Mouse (Mus musculus) testis, postnatal 10 days (tissue): ENCODE results near the gene Ccdc71.

Source experiments
- DNase-seq: peaks from one replicate; pipeline ENCODE4 v3.0.0; 2021; ENCODE audit warnings: low spot score

Gene Ccdc71

DNA sequence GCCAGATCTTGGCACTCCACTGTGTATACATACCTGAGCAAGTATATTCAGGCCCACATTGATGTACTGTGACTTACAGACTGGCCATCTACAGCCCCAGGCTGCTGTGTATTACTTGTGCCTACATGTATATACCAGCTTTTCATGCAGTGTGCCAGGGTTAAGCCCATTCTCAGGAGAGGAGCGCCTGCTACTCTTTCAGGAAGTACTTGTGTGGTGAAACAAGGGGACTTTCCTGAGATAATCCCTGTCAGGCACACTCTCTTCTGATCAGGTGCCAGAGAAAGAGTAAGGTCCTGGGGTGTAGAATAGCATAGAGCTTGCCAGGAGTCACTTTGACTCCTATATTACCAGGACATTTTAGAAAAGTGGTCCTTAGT lies 398 bp upstream of the Ccdc71 start:
- DNase-seq, result no peak

DNA sequence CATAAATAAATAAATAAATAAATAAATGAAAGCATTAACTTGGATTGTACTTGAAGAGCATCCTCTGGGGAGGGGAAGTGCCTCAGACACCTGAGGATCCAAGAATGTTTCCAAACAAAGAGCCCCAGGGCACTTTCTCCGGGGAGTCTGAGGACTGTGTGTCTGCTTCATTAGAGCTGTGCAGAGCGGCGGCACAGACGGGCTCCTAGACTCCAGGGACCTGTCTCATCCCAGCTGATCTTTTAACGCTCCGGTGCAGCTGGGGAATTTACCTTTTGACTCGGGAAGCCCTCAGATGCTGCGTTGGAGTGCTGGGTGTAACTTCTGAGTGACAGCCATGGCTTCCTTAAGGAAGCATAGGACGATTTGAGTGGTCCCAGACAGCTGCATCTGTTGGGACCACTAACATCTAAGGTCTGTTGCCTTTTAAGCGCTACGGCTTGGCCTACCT lies 879 bp downstream of the Ccdc71 start, which contains the start of gene Klhdc8b:
TSS of gene Klhdc8b (minus strand) at position 401 of the 451 bp plus-strand sequence.
- DNase-seq, result no peak

DNA sequence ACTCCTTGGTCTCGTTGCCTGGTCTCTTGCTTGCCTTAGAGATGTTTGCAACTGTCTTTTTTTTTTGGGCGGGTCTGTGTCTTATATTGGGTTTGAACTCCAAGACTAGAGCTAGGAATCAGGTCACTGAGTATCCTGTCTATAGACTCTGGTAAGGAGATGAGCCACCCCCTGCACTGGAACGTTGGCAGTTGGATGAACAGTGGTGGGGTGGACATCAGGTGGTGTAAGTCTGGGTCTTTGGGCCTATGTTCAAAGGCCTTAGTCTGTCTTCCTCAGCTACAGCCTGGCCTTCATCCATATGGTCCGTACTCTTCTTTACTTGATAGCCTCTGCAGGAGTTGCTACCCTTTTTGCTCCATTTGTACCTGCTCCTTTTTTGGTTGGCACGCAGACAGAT lies 1.3 kb downstream of the Ccdc71 start:
- no peak for DNase-seq

DNA sequence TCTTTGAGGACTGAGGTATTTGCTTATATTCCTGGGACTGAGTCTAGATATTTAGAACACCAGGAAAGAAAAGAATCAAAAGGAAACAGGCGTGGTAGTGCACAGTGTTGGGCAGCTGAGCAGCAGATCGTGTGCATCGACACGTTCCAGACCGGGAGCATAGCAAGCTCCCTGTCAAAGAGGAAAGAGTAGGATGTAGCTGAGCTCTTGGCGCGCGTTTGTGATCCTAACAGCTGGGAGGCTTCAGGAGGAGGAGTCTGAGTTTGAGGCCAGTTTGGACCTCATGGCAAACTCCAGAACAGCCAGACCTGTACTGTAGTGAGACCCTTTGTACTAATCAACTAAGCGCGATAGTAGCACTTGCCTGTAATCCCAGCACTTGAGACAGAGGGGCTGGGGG lies 1.9 kb downstream of the Ccdc71 start:
- no peak for DNase-seq

DNA sequence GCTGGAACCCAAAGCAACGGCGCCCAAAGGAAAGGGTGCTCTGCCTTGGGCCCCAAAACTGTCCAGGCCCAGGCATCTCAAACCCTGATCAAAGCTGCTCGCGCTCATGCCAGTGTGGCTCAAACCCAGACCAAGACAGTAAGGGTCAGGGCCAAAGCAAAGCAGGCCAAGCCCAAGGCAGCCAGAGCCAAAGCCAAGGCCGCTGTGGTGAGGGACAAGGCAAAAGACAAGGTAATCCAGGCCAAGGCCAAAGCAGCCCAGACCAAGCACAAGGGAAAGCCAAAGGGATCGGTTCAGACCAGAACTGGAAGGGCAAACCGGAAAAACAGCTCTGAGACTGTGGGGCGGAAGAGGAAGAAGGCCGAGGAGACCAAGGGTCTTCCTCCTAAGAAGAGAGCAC lies 3.4 kb downstream of the Ccdc71 start:
- no peak for DNase-seq

DNA sequence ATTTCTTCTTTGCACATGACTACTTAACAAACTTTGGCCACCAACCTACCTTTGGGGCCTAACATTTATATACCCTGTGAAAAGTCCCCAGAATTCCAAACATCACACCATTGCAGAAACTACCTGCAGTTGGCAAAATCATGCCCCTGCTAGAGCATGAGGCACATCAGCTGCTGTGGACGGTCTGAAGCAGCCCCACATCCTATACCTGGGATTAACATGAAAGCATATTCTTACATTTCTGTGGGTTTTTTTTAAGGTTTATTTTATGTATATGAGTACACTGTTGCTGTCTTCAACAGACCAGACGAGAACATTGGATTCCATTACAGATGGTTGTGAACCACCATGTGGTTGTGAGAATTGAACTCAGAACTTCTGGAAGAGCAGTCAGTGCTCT lies 5.9 kb downstream of the Ccdc71 start:
- no peak for DNase-seq

DNA sequence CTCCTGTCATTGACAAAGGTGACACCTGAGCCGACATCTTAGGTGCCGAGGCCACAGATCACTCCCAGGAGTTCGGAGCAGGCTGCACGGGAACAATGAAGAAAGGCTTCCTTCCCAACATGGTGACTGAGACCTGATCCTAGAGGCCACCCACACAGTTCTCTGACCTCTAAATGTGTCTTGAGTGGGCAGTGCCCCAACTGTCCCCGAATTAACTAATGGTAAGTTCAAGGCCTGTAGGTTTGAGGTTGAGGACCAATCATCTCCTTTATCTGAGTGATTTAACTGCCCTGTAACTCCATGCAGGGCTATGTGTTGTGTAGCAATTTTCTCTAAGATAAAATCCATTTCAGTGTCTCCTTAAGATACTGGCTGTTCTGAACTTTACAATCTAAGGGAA lies 9.1 kb downstream of the Ccdc71 start:
- DNase-seq, result no peak

DNA sequence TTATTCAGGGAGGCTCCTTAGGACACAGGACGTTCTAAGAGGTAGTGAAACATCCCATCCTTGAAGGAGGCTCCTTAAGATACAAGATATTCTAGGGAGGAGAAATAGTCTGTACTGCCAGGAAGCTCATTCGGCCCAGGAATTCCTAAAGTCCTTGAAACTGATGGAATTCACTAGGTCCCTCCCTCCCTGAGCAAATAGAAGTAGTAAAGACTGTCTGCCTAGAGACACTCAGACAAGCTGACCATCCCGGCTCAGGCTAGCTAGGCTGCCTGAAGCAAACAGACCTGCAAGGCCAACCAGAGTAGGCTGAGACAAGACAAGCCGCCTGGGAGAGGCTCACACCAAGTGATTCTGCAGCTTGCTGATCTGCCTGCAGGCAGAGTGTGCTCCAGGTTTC lies 9.5 kb downstream of the Ccdc71 start:
- DNase-seq, result no peak

DNA sequence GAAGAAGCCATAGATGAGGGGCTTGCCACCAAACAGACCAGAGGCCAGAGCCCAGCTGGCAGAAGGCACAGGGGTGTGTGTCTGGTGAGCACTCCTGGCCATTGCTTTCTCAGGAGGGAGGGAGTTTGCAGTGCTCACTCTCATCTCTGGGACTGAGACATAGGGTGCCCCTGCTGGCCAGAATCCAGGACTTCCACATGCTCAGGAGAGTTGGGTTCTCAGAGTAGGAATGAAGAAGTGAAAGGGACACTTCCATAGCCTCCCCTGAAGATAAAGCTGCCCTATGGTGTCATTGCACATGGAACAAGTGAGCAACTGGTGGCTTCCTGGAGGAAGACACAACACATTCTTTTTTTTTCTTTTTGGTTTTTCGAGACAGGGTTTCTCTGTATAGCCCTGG lies 14.2 kb downstream of the Ccdc71 start:
- no peak for DNase-seq

DNA sequence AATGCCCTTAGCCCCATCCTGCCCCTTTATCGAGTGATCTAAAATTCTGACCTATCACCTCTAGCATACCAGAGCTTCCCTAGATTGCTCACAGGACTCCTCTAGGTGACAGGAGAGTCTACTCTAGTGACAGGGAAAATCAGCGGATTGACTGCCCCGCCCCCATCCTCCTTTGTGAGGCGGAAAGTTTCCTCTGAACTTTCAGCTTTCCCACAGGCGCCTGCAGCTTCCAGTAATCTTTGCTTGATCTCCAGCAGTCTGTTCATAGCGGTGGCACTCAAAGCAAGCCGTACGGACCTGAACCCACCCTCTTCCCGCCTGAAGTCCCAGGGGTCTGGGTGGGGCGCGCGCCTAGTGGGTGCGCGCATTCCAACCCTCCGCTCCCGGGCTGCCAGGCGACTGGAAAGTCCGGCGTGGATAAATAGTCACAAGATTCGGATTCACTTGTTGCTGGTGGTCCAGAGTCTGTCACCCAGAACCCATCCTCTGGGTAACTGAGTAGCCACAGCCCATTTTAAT lies 18.4 kb downstream of the Ccdc71 start:
- DNase-seq, result peak; percentile 91

DNA sequence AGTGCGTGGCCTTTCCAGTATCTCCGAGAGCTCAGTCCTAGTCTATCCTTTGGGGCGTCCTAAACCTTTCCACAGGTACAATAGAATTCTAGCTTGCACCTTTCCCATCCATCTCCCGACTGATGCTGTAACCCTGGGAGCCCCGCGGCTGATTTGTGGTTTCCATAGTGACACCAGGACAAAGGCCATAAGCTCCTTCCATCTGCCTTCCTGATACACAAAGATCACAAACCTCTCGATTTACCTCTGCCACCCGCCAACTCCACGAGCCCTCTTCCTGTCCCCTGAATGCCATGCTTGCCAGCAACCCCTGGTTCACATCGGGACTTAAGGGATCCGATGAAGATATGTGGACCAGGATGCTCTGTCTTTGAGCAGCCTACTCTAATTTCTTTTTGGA lies 18.9 kb downstream of the Ccdc71 start:
- no peak for DNase-seq

DNA sequence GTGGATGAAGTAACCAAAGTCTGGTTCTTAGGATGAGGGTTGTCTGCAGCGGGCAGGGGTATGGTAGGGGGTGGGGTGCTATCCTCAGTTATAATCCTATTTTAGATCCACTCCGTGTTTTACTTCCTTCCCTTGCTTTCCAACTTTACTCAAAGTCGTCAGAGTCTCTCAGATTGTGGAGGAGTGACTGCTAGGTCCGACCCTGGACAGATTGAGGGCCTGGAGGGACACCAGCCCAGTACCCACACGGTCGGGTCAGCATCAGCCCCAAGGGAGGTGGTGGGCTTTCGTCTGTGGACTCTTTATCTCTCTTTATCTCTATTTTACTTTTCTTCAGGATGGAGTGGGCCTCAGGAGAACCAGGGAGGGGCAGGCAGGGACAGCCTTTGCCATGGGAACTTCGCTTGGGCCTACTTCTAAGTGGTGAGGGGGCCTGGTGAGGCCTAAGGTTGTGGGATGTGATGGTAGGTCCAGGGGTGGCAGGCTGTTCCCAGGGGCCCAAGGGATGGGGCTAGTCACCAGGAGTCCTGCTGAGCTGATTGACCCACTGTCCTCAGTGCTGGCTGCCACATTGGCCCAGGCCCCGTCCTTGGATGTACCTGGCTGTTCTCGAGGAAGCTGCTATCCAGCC lies 19.5 kb downstream of the Ccdc71 start, which contains the start of gene Lamb2:
TSS of gene Lamb2 (plus strand) at position 16 of the 631 bp plus-strand sequence.
- no peak for DNase-seq

DNA sequence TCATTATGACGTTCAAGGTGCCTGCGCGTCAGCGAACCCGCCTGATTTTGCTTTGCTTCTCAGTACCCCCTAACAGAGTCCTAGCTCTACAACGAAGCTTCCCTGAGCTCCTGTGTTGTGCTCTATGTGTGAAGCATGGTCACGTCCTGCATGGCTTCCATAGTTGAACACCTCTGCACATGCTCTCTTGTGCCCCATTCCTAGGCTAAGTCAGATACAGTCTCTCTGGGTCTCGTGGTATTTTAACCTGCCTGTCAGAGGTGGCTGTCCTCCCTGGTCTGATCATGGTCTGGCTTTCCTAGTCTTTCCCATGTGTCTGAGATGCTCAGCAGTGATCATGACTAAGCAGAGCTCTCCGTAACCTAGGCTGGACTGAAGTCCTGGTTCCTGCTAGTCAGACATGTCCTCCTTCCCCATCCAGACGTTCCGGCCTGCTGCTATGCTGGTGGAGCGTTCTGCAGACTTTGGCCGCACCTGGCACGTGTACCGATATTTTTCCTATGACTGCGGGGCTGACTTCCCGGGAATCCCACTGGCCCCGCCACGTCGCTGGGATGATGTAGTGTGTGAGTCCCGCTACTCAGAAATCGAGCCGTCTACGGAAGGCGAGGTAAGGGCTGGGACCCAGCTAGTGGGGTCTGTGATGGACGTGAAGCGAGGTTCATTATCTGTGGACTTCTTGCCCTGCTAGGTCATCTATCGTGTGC lies 20.6 kb downstream of the Ccdc71 start:
- DNase-seq, result no peak

DNA sequence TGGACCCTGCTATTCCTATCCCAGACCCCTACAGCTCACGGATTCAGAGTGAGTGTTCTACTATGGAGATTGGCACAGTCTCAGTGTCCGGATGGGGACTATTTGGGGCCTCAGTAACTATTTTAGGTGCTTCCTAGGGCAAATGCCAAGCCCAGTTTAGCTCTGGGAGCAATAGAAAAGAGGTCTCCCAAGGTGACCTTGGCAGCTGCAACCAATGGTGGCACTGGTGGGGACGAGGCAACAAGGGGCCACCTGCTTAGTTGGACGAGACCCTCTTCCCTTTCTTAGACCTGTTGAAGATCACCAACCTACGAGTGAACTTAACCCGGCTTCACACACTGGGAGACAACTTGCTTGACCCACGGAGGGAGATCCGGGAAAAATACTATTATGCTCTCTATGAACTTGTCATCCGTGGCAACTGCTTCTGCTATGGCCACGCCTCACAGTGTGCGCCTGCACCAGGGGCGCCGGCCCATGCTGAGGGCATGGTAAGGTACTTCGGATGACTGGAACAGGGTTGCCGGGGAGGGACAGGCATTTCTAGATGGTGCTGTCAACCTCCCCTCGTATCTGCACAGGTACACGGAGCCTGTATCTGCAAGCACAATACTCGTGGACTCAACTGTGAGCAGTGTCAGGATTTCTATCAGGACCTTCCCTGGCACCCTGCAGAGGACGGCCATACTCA lies 21.3 kb downstream of the Ccdc71 start:
- DNase-seq, result no peak

DNA sequence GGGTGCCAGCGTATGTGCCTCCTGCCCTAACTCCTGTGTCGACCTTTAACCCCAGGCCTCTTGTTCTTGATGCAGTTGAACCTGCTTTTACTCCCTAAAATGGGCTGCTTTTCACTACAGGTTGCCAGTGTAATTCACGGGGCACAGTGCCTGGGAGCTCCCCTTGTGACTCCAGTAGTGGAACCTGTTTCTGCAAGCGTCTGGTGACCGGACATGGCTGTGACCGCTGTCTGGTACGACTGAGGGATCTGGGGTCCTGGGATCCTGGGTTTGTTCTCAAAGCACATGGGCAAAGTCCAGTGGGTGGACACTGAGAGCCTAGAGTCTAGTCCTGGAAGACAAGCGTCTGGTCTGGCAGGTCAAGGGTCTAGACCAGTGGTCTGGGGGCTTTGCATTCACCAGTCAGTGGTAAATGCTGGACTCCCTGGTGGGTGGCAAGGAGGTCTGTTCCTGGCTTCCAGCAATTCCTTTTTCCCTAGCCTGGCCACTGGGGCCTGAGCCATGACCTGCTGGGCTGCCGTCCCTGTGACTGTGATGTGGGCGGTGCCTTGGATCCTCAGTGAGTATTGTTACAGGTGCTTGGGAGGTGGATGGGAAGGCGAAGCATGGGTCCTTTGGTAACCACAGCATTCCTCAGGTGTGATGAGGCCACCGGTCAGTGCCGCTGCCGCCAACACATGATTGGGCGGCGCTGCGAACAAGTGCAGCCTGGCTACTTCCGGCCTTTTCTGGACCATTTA lies 22.9 kb downstream of the Ccdc71 start:
- DNase-seq, result no peak

DNA sequence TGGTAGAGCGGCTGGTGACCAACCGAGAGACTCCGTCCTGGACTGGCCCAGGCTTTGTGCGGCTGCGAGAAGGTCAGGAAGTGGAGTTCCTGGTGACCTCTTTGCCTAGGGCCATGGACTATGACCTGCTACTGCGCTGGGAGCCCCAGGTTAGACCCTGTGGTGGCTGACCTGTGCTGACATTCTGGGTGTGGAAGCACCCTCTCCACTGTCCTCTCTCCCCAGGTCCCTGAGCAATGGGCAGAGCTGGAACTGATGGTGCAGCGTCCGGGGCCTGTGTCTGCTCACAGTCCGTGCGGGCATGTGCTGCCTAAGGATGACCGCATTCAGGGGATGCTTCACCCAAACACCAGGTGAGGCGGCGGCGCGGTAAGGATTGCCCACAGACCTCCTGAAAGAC lies 23.7 kb downstream of the Ccdc71 start:
- no peak for DNase-seq

DNA sequence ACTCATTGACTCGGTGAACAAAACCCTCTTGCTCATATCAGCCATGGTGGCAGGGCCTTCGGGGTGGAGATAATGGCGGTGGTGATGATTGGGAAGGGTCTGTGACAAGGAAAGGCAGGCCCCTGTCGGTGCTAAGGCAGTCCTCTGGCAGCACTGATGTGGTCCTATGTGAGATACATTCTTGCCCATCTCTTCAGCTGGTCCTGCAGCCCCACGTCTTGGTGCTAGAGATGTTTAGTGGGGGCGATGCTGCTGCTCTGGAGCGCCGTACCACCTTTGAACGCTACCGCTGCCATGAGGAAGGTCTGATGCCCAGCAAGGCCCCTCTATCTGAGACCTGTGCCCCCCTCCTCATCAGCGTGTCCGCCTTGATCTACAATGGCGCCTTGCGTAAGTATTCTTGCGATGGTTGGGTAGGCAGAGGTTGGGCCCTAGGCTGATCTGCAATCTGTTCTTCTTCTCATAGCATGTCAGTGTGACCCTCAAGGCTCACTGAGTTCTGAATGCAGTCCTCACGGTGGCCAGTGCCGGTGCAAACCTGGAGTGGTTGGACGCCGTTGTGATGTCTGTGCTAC lies 25.1 kb downstream of the Ccdc71 start:
- no peak for DNase-seq

DNA sequence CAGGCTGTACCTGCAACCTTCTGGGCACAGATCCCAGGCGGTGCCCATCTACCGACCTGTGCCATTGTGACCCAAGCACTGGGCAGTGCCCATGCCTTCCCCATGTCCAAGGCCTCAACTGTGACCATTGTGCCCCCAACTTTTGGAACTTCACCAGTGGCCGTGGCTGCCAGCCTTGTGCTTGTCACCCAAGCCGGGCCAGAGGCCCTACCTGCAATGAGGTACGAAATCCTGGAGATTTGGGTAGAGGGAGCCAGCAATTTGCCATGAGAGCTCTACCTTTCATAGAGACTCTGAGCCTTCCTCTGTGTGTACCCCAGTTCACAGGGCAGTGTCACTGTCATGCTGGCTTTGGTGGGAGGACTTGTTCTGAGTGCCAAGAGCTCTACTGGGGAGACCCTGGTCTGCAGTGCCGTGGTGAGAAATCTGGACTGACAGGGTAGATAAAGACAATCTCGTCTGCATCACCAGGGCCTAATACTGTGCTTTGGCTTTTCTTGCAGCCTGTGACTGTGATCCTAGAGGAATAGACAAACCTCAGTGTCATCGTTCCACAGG lies 26.7 kb downstream of the Ccdc71 start:
- no peak for DNase-seq

DNA sequence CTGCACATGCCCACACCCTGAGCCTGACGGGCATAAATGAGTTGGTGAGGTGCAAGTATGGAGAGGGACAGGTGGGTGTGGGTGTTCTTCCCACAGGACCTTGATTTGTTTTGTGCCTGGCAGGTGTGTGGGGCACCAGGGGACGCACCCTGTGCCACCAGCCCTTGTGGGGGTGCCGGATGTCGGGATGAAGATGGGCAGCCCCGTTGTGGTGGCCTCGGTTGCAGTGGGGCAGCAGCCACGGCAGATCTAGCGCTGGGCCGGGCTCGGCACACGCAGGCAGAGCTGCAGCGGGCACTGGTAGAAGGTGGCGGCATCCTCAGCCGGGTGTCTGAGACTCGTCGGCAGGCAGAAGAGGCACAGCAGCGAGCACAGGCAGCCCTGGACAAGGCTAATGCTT lies 28.1 kb downstream of the Ccdc71 start:
- no peak for DNase-seq

DNA sequence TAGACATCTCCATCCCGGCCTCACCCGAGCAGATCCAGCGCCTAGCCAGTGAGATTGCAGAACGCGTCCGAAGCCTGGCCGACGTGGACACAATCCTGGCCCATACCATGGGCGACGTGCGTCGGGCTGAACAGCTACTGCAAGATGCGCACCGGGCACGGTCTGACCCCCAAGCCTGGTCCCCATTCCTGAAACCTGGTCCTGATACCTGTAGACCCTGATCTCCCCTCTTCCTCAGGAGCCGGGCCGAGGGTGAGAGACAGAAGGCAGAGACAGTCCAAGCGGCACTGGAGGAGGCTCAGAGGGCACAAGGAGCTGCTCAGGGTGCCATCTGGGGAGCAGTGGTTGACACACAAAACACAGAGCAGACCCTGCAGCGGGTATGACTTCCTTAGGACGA lies 28.9 kb downstream of the Ccdc71 start:
- no peak for DNase-seq

DNA sequence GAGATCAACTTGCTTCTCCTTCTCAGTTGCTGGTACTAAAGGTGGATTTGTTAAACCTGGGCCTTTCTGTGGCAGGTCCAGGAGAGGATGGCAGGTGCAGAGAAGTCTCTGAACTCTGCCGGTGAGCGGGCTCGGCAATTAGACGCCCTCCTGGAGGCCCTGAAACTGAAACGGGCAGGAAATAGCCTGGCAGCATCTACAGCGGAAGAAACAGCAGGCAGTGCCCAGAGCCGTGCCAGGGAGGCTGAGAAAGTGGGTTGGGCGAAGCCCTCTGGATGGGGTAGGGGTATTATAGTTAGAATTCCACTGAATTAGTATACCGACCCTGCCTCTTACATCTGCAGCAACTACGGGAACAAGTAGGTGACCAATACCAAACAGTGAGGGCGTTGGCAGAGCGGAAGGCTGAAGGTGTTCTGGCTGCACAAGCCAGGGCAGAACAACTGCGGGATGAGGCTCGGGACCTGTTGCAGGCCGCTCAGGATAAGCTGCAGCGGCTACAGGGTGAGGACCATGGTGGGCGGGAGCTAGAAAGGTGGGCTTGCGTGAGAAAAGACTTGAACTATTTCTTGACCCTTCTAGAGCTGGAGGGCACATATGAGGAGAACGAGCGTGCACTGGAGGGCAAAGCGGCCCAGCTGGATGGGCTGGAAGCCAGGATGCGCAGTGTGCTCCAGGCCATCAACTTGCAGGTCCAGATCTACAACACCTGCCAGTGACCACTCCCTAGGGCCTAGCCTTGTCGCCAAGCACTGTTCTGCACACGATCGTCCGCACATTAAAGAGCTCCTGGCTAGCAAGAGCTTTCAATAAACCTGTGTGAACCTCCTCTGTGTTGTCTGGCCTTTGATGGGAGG lies 29.6 kb downstream of the Ccdc71 start:
- DNase-seq, result peak; percentile 67
